In the genomic region with DNA sequence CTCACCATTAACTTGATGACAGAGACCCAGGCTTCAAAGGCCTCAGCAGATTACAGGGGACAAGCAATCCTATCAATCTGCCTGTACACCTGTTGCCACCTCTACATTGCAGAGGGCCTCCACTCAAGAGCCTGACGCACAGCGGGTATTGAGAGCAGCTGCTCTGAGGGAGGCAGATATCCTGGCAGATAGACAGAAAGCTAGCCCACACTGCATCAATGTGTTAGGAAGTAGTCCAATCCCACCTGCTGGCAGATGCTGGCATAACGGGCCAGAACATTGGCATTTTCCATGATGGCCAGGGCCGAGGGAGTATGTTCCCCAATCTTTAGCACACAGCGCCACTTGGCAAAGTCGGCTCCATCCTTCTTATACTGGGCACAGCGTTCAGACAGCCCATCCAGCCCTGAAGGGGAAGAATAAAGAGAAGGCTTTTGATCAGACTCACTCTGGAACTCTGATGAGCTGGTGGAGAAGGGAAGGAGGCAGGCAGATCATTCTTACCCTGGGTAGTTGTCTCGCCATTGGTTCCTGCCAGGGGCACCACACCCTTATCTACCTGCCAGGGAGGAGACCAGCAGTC, we compare ENCODE assay signal across 7 mouse cellular contexts. TPM values are rescaled to one million over a fixed set of nuclear protein-coding genes. Genes with fewer than 3 reads are reported as not detected.
A peak's percentile ranks its signal among the peaks of the same experiment; 100 is the strongest.
DNase-seq lines count a peak whose midpoint lies in the region; ATAC-seq and TF ChIP-seq lines count a peak whose summit lies in the region.

No protein-coding gene starts in this region.

- H3K27ac ChIP-seq in lung, embryonic 14.5 days (ENCODE audit: low read depth) = no peak overlapping the region
- no peak overlapping the region for H3K27ac ChIP-seq in cortical plate, adult 2 months (ENCODE audit: insufficient read depth, low read length)
- no peak overlapping the region for H3K27ac ChIP-seq in midbrain, embryonic 13.5 days

- no peak overlapping the region for H3K9ac ChIP-seq in lung, embryonic 14.5 days
- H3K9ac ChIP-seq in midbrain, embryonic 13.5 days (replicated peaks) = 0 out of 2 replicates have a peak overlapping the region, but pooled peaks have one; percentile 3

- no peaks in the 10 kb centered on the region for H3K9me3 ChIP-seq in lung, embryonic 14.5 days (ENCODE audit: low read depth, low read length)
- no peaks in the 10 kb centered on the region for H3K9me3 ChIP-seq in midbrain, embryonic 13.5 days

- WGBS in lung, embryonic 14.5 days = 71% methylated on average over 8 of the region's 8 CpGs
- WGBS in midbrain, embryonic 13.5 days = 74% methylated on average over 8 of the region's 8 CpGs

- ATAC-seq in lung, embryonic 14.5 days (ENCODE audit: insufficient read depth) = no peak
- no peak for ATAC-seq in midbrain, embryonic 13.5 days
- no peak for ATAC-seq in granulocyte monocyte progenitor cell, adult 5-6 weeks (replicated peaks; ENCODE audit: poor library complexity, severe bottlenecking)

- H3K4me1 ChIP-seq in lung, embryonic 14.5 days (ENCODE audit: insufficient read depth) = peaks cover 5% of the 10 kb centered on the region
- no peaks in the 10 kb centered on the region; the same call in 1 of the 2 replicates for H3K4me1 ChIP-seq in cortical plate, adult 2 months (ENCODE audit: control insufficient read depth, insufficient read depth, low read length)
- H3K4me1 ChIP-seq in midbrain, embryonic 13.5 days (replicated peaks) = peaks cover 47% of the 10 kb centered on the region

- no peak for TF ChIP-seq POLR2A in cortical plate, adult 2 months (IDR thresholded peaks at IDR 0.05; ENCODE audit: extremely low read depth, insufficient read depth, low read length)

- peak overlapping the region; percentile 89 for H3K4me3 ChIP-seq in lung, embryonic 14.5 days (ENCODE audit: low read depth, low read length)
- H3K4me3 ChIP-seq in cortical plate, adult 2 months (ENCODE audit: insufficient read depth, low read length) = peak overlapping the region; percentile 90; the same call in 1 of the 2 replicates
- H3K4me3 ChIP-seq in midbrain, embryonic 13.5 days (replicated peaks) = no peak overlapping the region

- peak overlapping the region; percentile 95; the same call in 1 of the 2 replicates for H3K4me2 ChIP-seq in lung, embryonic 14.5 days
- peak overlapping the region; percentile 82; the same call in 1 of the 2 replicates for H3K4me2 ChIP-seq in midbrain, embryonic 13.5 days (replicated peaks)

- peaks cover 39% of the 10 kb centered on the region for H3K36me3 ChIP-seq in lung, embryonic 14.5 days (ENCODE audit: insufficient read depth)
- peaks cover 29% of the 10 kb centered on the region for H3K36me3 ChIP-seq in midbrain, embryonic 13.5 days

- no peaks in the 10 kb centered on the region for H3K27me3 ChIP-seq in lung, embryonic 14.5 days (ENCODE audit: insufficient read depth, low read length)
- no peaks in the 10 kb centered on the region for H3K27me3 ChIP-seq in midbrain, embryonic 13.5 days

- DNase-seq in lung, embryonic 14.5 days = peak; percentile 52
- no peak for DNase-seq in lung, postnatal 25 days (ENCODE audit: low spot score)
- DNase-seq in T-cell, adult 2 months (ENCODE audit: low spot score) = peak; percentile 43
- peak; percentile 45 for DNase-seq in kidney, postnatal 14 days

- TF ChIP-seq CTCF in lung, embryonic 14.5 days (IDR thresholded peaks at IDR 0.05; ENCODE audit: low read depth) = peak; percentile 56
- peak; percentile 25; the same call in 1 of the 2 replicates for TF ChIP-seq CTCF in cortical plate, adult 2 months (IDR thresholded peaks at IDR 0.05; ENCODE audit: extremely low read depth, insufficient read depth, low read length)

RNA-seq across cellular contexts. Expression of a gene that starts 1.0 kb away (rescaled TPM):
- 0.17 and 0.88 TPM in 2 replicates for polyA plus RNA-seq in lung, embryonic 14.5 days (2014; fragmentation: Nextera tagmentation; extraction: Ambion mirVana)
- 108 and 124 TPM in 2 replicates for polyA plus RNA-seq in cortical plate, adult 2 months (2012; rRNA removed)
- 48.3 and 52.6 TPM in 2 replicates for polyA plus RNA-seq in midbrain, embryonic 13.5 days (2015; fragmentation: Nextera tagmentation; extraction: Ambion mirVana)
- total RNA-seq in granulocyte monocyte progenitor cell, adult 5-6 weeks (2014; fragmentation: Nextera tagmentation) = not detected in 2 replicates
- not detected in 2 replicates for total RNA-seq in granulocyte monocyte progenitor cell, adult 5-6 weeks (2017)

RNA-seq across cellular contexts. Expression of a gene that starts 4.1 kb away (rescaled TPM):
- polyA plus RNA-seq in lung, embryonic 14.5 days (2014; fragmentation: Nextera tagmentation; extraction: Ambion mirVana) = 278 and 300 TPM in 2 replicates
- polyA plus RNA-seq in cortical plate, adult 2 months (2012; rRNA removed) = 75.4 and 77.7 TPM in 2 replicates
- polyA plus RNA-seq in midbrain, embryonic 13.5 days (2015; fragmentation: Nextera tagmentation; extraction: Ambion mirVana) = 224 and 241 TPM in 2 replicates
- total RNA-seq in granulocyte monocyte progenitor cell, adult 5-6 weeks (2014; fragmentation: Nextera tagmentation) = 160 and 219 TPM in 2 replicates
- 131 and 137 TPM in 2 replicates for total RNA-seq in granulocyte monocyte progenitor cell, adult 5-6 weeks (2017)

RNA-seq across cellular contexts. Expression of a gene that starts 15.2 kb away (rescaled TPM):
- polyA plus RNA-seq in lung, embryonic 14.5 days (2014; fragmentation: Nextera tagmentation; extraction: Ambion mirVana) = 0.28 TPM in 1 of 2 replicates, not detected in the other
- 1.4 and 1.6 TPM in 2 replicates for polyA plus RNA-seq in cortical plate, adult 2 months (2012; rRNA removed)
- polyA plus RNA-seq in midbrain, embryonic 13.5 days (2015; fragmentation: Nextera tagmentation; extraction: Ambion mirVana) = 0.36 and 0.49 TPM in 2 replicates
- 0.58 TPM in 1 of 2 replicates, not detected in the other for total RNA-seq in granulocyte monocyte progenitor cell, adult 5-6 weeks (2014; fragmentation: Nextera tagmentation)
- not detected in 2 replicates for total RNA-seq in granulocyte monocyte progenitor cell, adult 5-6 weeks (2017)

RNA-seq across cellular contexts. Expression of a gene that starts 19.7 kb away (rescaled TPM):
- polyA plus RNA-seq in lung, embryonic 14.5 days (2014; fragmentation: Nextera tagmentation; extraction: Ambion mirVana) = 87.8 and 91.2 TPM in 2 replicates
- polyA plus RNA-seq in cortical plate, adult 2 months (2012; rRNA removed) = 539 and 545 TPM in 2 replicates
- 163 and 180 TPM in 2 replicates for polyA plus RNA-seq in midbrain, embryonic 13.5 days (2015; fragmentation: Nextera tagmentation; extraction: Ambion mirVana)
- 29.6 and 42.6 TPM in 2 replicates for total RNA-seq in granulocyte monocyte progenitor cell, adult 5-6 weeks (2014; fragmentation: Nextera tagmentation)
- total RNA-seq in granulocyte monocyte progenitor cell, adult 5-6 weeks (2017) = 16.2 and 17.4 TPM in 2 replicates

RNA-seq across cellular contexts. Expression of a gene that starts 30.3 kb away (rescaled TPM):
- 3.3 and 3.4 TPM in 2 replicates for polyA plus RNA-seq in lung, embryonic 14.5 days (2014; fragmentation: Nextera tagmentation; extraction: Ambion mirVana)
- polyA plus RNA-seq in cortical plate, adult 2 months (2012; rRNA removed) = 2.5 and 3.1 TPM in 2 replicates
- polyA plus RNA-seq in midbrain, embryonic 13.5 days (2015; fragmentation: Nextera tagmentation; extraction: Ambion mirVana) = 2.5 and 2.9 TPM in 2 replicates
- total RNA-seq in granulocyte monocyte progenitor cell, adult 5-6 weeks (2014; fragmentation: Nextera tagmentation) = 13.0 and 27.7 TPM in 2 replicates
- total RNA-seq in granulocyte monocyte progenitor cell, adult 5-6 weeks (2017) = 3.6 and 11.3 TPM in 2 replicates

Comparison
In these comparisons a context has a peak if more than half of its experiments do, and no peak if none do; other contexts are left out.
1. RNA of a gene that starts 1.0 kb away (polyA plus RNA-seq): 108 to 124 TPM in cortical plate, adult 2 months and 48.3 to 52.6 TPM in midbrain, embryonic 13.5 days; 0.17 to 0.88 TPM in lung, embryonic 14.5 days; every median in the first group is over 10 times any median in the second.